Mouse (Mus musculus) liver, adult 2 months (tissue): ENCODE data around the gene Cdc42.

Source experiments
- CTCF ChIP-seq: fragments of 200-500 bp; IDR thresholded peaks from 2 replicates; pipeline ENCODE4 v1.5.1; 2011; ENCODE audit warnings: low read depth, low read length, control low read depth
- POLR2A ChIP-seq: fragments of 200-500 bp; IDR thresholded peaks from 2 replicates; pipeline ENCODE4 v1.6.1; 2011; ENCODE audit warnings: low read length, control low read depth; ENCODE audit not compliant: insufficient read depth; ENCODE audit errors: extremely low read depth

- TF ChIP-seq CTCF (no peak), POLR2A (no peak)
Measured at GRCm38 (mm10) chr4:137282122-137282521, 75.4 kb downstream of the Cdc42 start.
